Mouse (Mus musculus): ENCODE results near the gene Dao.

DNA sequence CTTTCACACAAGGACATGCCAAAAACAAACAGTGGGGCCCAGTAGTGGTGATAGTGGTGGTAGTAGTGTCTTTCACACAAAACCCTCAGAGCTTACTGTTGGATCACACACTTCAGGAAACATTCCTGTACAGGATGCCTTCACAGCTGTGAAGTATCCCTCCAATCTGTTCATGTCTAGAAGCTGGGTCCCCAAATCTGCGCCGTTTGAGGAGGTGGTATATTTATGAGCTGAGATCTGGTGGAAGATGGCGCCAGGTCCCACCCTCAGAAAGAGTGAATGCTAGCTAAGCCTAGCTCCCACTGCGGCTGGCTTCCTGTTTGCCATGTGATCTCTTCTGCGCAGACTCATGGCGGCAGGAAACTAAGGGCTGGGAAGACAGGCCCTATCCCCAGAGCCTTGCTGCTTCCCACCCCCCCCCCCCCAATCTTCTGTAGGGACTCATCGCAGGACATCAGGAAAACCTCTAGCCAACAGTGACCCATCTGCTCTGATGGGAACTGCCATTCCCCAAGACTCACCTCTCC lies 37.8 kb upstream of the Dao start:
- TF ChIP-seq GATA1 (IDR thresholded peaks at IDR 0.05; ENCODE audit: low read length) (no peak), TAL1 (IDR thresholded peaks at IDR 0.05; ENCODE audit: low read length) (no peak)
